Mouse (Mus musculus): Measurements from ENCODE around the gene Gpr37l1. TPM values are rescaled to one million over a fixed set of nuclear protein-coding genes. Genes with fewer than 3 reads are reported as not detected.

Gpr37l1 gene
- polyA plus RNA-seq, 1 experiment from 2014 or later: 0.10 TPM

DNA sequence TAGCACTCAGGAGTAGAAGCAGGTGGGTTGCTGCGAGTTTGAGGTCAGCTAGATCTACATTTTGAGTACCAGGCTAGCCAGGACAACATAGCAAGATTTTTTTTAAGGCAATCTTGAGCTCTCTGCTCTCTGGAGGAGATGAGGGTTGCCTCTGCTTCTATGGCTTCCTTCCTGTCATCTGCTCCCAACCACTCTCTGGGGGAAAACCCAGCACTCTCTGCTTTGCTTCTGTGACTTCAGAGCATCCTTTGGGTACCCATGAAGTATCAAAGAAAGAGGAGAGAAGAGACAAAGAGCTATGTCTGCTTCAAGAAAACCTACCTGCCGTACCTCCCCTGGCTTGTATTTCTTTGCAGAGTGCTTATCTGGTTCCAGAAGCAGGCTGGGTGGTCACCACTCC lies 23.5 kb downstream of the Gpr37l1 start:
- H3K9ac ChIP-seq: no peak overlapping the region
- H3K4me1 ChIP-seq: peaks cover 19% of the 10 kb centered on the region
- no peak overlapping the region for H3K27ac ChIP-seq
- H3K4me2 ChIP-seq: no peak overlapping the region
- 70% methylated on average over 2 of the region's 2 CpGs for WGBS
- ATAC-seq (ENCODE audit: borderline replicate concordance, extremely low read depth, low FRiP score, low TSS enrichment): no peak
- no peaks in the 10 kb centered on the region for H3K27me3 ChIP-seq
- H3K36me3 ChIP-seq: no peaks in the 10 kb centered on the region
- no peaks in the 10 kb centered on the region for H3K9me3 ChIP-seq
- H3K4me3 ChIP-seq: no peak overlapping the region

- Histone ChIP-seq H3K27me3 (no peaks in the 10 kb centered on the region), H3K36me3 (no peaks in the 10 kb centered on the region), H3K4me2 (no peak overlapping the region), H3K27ac (no peak overlapping the region), H3K4me3 (no peak overlapping the region), H3K9me3 (no peaks in the 10 kb centered on the region), H3K9ac (no peak overlapping the region), H3K4me1 (peaks cover 4% of the 10 kb centered on the region)
- ATAC-seq (ENCODE audit: borderline replicate concordance, extremely low read depth, low FRiP score, low TSS enrichment): no peak
- 39% methylated on average over 2 of the region's 2 CpGs for WGBS
Observed at GRCm38 (mm10) chr1:135142452-135142851, 25.0 kb downstream of the Gpr37l1 start.

- no peak overlapping the region for H3K4me2 ChIP-seq
- H3K4me3 ChIP-seq: no peak overlapping the region
- no peak overlapping the region for H3K9ac ChIP-seq
- H3K27ac ChIP-seq: no peak overlapping the region
- no peaks in the 10 kb centered on the region for H3K36me3 ChIP-seq
- no peaks in the 10 kb centered on the region for H3K27me3 ChIP-seq
- 59% methylated on average over 2 of the region's 2 CpGs for WGBS
- ATAC-seq (ENCODE audit: borderline replicate concordance, extremely low read depth, low FRiP score, low TSS enrichment): no peak
- no peaks in the 10 kb centered on the region for H3K9me3 ChIP-seq
- H3K4me1 ChIP-seq: no peaks in the 10 kb centered on the region
Observed at GRCm38 (mm10) chr1:135139906-135140305, 27.6 kb downstream of the Gpr37l1 start.

GRCm38 (mm10) chr1:135136500-135136899 lies 31.0 kb downstream of the Gpr37l1 start:
- Histone ChIP-seq H3K9ac (no peak overlapping the region), H3K4me2 (no peak overlapping the region), H3K36me3 (no peaks in the 10 kb centered on the region), H3K9me3 (no peaks in the 10 kb centered on the region), H3K27ac (no peak overlapping the region), H3K27me3 (no peaks in the 10 kb centered on the region), H3K4me1 (peaks cover 3% of the 10 kb centered on the region), H3K4me3 (no peak overlapping the region)
- 5% methylated on average over 1 of the region's 1 CpGs for WGBS
- no peak for ATAC-seq (ENCODE audit: borderline replicate concordance, extremely low read depth, low FRiP score, low TSS enrichment)

DNA sequence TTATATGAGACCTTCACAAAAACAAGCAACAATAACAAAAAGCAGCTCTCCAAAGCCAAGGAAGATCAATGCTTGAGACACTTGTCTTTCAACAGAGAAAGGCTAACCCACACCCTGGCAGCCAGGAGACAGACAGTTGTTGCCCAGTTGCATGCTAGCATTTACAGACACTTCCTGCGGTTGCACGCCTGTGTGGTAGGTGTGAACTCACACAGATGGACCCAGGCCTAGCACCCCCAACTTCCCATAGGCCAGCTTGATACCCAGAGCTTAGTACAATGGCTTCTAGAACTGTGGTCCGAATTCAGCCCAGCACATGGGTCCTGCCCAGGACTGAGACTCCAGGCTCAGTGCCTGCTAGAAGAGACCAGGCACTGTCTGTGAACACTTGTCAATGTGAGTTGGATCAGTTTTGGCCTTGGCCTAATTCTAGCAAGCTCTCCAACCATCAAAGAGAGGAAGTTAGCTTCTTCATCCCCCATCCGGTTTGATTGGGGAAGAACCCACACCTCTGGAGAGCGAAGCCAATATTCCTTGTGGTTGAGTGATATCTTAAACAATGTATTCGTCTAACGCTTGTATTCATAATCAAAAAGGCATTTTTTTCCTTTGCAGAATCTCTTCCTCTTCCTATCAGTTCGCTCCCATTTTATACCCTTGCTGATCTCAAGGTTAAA lies 32.2 kb downstream of the Gpr37l1 start:
- Histone ChIP-seq H3K9ac (no peak overlapping the region), H3K4me2 (no peak overlapping the region), H3K36me3 (no peaks in the 10 kb centered on the region), H3K4me3 (no peak overlapping the region), H3K9me3 (no peaks in the 10 kb centered on the region), H3K27ac (no peak overlapping the region), H3K27me3 (no peaks in the 10 kb centered on the region), H3K4me1 (peaks cover 11% of the 10 kb centered on the region)
- 80% methylated on average over 8 of the region's 8 CpGs for WGBS
- no peak for ATAC-seq (ENCODE audit: borderline replicate concordance, extremely low read depth, low FRiP score, low TSS enrichment)

GRCm38 (mm10) chr1:135133678-135134435 lies 33.6 kb downstream of the Gpr37l1 start:
- H3K4me2 ChIP-seq: peak overlapping the region; percentile 2; the same call in 1 of the 2 replicates

DNA sequence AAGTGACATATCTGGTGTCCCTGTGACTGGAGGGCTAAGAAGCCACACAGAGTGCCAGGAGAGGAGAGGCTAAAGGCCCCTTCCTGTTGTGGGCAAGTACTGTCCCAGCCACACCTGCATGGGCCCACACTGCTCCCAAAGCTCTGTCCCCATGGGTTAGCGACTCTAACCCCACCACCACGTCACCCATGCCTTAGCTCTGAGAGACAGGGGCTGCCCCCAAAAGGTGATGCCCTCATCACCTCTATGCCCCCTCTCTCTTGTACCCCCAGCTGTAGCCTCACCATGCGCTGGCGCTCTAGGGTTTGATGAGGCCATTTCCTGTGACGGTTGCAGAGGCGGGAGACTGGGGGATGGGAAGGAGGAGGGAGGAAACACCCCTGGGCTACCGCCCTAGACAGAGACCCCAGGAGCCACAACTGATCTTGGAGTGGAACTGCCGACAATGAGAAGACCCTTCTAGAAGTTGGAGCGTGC lies 34.5 kb downstream of the Gpr37l1 start:
- Histone ChIP-seq H3K4me1 (peaks cover 11% of the 10 kb centered on the region), H3K4me2 (no peak overlapping the region; the same call in 1 of the 2 replicates), H3K9ac (no peak overlapping the region), H3K36me3 (no peaks in the 10 kb centered on the region), H3K27me3 (peaks cover 10% of the 10 kb centered on the region; the same call in 1 of the 2 replicates), H3K9me3 (no peaks in the 10 kb centered on the region), H3K27ac (no peak overlapping the region), H3K4me3 (no peak overlapping the region)
- 74% methylated on average over 9 of the region's 9 CpGs for WGBS
- no peak for ATAC-seq (ENCODE audit: borderline replicate concordance, extremely low read depth, low FRiP score, low TSS enrichment)

More at GRCm38 (mm10) chr1:135133678-135134435, 33.6 kb downstream of the Gpr37l1 start:
- peaks cover 11% of the 10 kb centered on the region for H3K4me1 ChIP-seq
- no peak overlapping the region for H3K4me3 ChIP-seq
- no peak overlapping the region for H3K27ac ChIP-seq
- H3K27me3 ChIP-seq: peaks cover 10% of the 10 kb centered on the region; the same call in 1 of the 2 replicates
- no peaks in the 10 kb centered on the region for H3K9me3 ChIP-seq
- no peak for ATAC-seq (ENCODE audit: borderline replicate concordance, extremely low read depth, low FRiP score, low TSS enrichment)
- H3K36me3 ChIP-seq: no peaks in the 10 kb centered on the region
- WGBS: 75% methylated on average over 10 of the region's 10 CpGs
- no peak overlapping the region for H3K9ac ChIP-seq

DNA sequence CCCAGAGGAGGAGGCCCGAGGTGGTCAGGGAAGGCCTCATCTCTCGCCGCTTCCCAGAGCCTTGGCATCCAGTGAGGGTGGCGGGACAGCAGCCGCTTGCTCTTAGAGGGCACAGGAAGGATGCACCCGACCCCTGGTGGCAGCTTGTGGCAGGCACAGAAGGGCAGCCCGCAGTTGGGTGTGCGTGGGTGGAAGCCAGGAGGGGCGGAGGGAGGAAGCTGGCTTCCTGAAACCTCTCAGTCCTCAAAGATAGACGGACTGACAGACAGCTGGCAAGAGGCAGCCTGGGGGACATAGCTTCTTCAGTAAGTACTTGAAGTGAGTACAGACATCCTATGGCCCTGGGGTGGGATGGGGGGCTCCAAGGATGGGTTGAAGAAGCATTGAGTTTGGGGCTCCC lies 35.0 kb downstream of the Gpr37l1 start, which contains the start of gene Ptpn7:
Gene Ptpn7, plus strand, starts transcription at position 228 of the 400 bp plus-strand sequence.
- WGBS: 21% methylated on average over 10 of the region's 10 CpGs
- Histone ChIP-seq H3K9me3 (no peaks in the 10 kb centered on the region), H3K36me3 (no peaks in the 10 kb centered on the region), H3K27ac (peak within 1 kb of the TSS; percentile 37), H3K9ac (no peak within 1 kb of the TSS), H3K4me3 (no peak within 1 kb of the TSS), H3K27me3 (peaks cover 10% of the 10 kb centered on the region; the same call in 1 of the 2 replicates), H3K4me2 (peak within 1 kb of the TSS; percentile 2; the same call in 1 of the 2 replicates), H3K4me1 (peaks cover 11% of the 10 kb centered on the region)
- peak; percentile 23; the same call in 1 of the 2 replicates for ATAC-seq (ENCODE audit: borderline replicate concordance, extremely low read depth, low FRiP score, low TSS enrichment)

DNA sequence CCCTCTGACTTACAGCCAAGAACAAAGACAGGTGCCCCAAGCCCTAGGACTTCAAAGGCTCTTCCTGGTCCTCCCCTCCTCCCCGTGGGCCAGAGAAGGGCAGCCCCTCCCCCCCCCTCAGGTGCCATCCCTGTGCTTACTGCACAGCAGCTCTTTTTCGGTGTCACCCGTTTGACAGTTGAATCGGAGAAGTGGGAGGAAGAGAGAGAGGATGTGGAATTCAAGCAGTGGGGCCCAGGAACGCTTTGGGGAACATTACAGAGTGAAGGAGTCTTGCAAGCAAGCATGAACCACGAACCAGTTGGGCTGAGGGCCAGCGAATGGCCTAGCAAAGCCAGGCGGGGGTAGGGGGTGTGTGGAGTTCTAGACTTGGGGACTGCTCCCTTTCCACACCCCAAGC lies 35.9 kb downstream of the Gpr37l1 start:
- Histone ChIP-seq H3K4me1 (peaks cover 12% of the 10 kb centered on the region), H3K9me3 (no peaks in the 10 kb centered on the region), H3K27ac (peak overlapping the region; percentile 37), H3K27me3 (peaks cover 10% of the 10 kb centered on the region; the same call in 1 of the 2 replicates), H3K4me2 (peak overlapping the region; percentile 20; the same call in 1 of the 2 replicates), H3K36me3 (no peaks in the 10 kb centered on the region), H3K9ac (no peak overlapping the region), H3K4me3 (no peak overlapping the region)
- ATAC-seq (ENCODE audit: borderline replicate concordance, extremely low read depth, low FRiP score, low TSS enrichment): no peak
- 22% methylated on average over 8 of the region's 8 CpGs for WGBS

GRCm38 (mm10) chr1:135131034-135131433 lies 36.4 kb downstream of the Gpr37l1 start:
- peak overlapping the region; percentile 20; the same call in 1 of the 2 replicates for H3K4me2 ChIP-seq
- peaks cover 18% of the 10 kb centered on the region for H3K4me1 ChIP-seq
- no peak overlapping the region for H3K4me3 ChIP-seq
- peak overlapping the region; percentile 37 for H3K27ac ChIP-seq
- peaks cover 10% of the 10 kb centered on the region; the same call in 1 of the 2 replicates for H3K27me3 ChIP-seq
- ATAC-seq (ENCODE audit: borderline replicate concordance, extremely low read depth, low FRiP score, low TSS enrichment): 0 out of 2 replicates have a peak, but pooled peaks have one; percentile 11
- H3K36me3 ChIP-seq: no peaks in the 10 kb centered on the region
- no peak overlapping the region for H3K9ac ChIP-seq
- 19% methylated on average over 6 of the region's 6 CpGs for WGBS
- no peaks in the 10 kb centered on the region for H3K9me3 ChIP-seq

- peaks cover 22% of the 10 kb centered on the region for H3K4me1 ChIP-seq
- 57% methylated on average over 2 of the region's 2 CpGs for WGBS
Observed at GRCm38 (mm10) chr1:135130376-135131018, 37.0 kb downstream of the Gpr37l1 start.

More at GRCm38 (mm10) chr1:135130376-135131018, 37.0 kb downstream of the Gpr37l1 start:
- Histone ChIP-seq H3K4me3 (no peak overlapping the region), H3K4me2 (peak overlapping the region; percentile 20; the same call in 1 of the 2 replicates), H3K9ac (no peak overlapping the region), H3K27ac (no peak overlapping the region), H3K9me3 (no peaks in the 10 kb centered on the region), H3K27me3 (peaks cover 11% of the 10 kb centered on the region; the same call in 1 of the 2 replicates), H3K36me3 (no peaks in the 10 kb centered on the region)
- no peak for ATAC-seq (ENCODE audit: borderline replicate concordance, extremely low read depth, low FRiP score, low TSS enrichment)

All from lung, embryonic 15.5 days (tissue).